Mouse (Mus musculus): ENCODE data around the gene Klhl40. TPM values are rescaled to one million over a fixed set of nuclear protein-coding genes. Genes with fewer than 3 reads are reported as not detected.
A peak's percentile ranks its signal among the peaks of the same experiment; 100 is the strongest.

The Klhl40 gene
- polyA plus RNA-seq, 1 experiment, result not detected

DNA sequence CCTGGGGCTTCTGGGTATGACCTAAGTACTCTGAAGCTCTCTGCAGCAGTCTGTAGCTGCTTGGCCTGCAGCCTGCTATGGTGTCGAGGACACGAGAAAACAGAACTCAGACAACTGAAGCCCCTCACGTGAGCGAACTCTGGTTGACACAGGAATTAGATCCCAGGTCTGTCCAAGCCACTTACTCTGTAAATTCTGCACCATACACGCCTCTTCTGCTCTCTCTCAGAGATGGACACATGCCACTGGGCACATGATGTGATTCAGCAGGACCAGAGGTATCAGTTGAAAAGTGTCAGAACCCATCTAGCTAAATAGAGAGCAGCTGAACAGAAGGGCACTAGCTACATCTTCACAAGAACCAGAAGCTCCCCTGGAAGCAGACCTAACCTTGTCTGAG is 5.0 kb upstream of the Klhl40 start:
- TF ChIP-seq EP300 (IDR thresholded peaks at IDR 0.05; ENCODE audit: insufficient read depth, low read depth, low read length) (no peak), CTCF (IDR thresholded peaks at IDR 0.05; ENCODE audit: low read depth, low read length) (no peak), POLR2A (IDR thresholded peaks at IDR 0.05; ENCODE audit: insufficient read depth, low read length) (no peak)
- H3K27ac ChIP-seq (ENCODE audit: insufficient read depth, low read length), result no peak overlapping the region
- no peak overlapping the region for H3K9ac ChIP-seq (ENCODE audit: low read depth, poor library complexity, severe bottlenecking)
- H3K4me3 ChIP-seq (ENCODE audit: low read depth, low read length), result no peak overlapping the region
- peaks cover 7% of the 10 kb centered on the region; the same call in 1 of the 2 replicates for H3K27me3 ChIP-seq (ENCODE audit: control insufficient read depth, insufficient read depth, low read length, poor library complexity, severe bottlenecking)
- no peaks in the 10 kb centered on the region for H3K4me1 ChIP-seq (ENCODE audit: control insufficient read depth, insufficient read depth, low read length)
- no peaks in the 10 kb centered on the region for H3K9me3 ChIP-seq (replicated peaks; ENCODE audit: control insufficient read depth, insufficient read depth, low read length, poor library complexity, severe bottlenecking)
- H3K36me3 ChIP-seq (ENCODE audit: control insufficient read depth, insufficient read depth, low read length, poor library complexity, severe bottlenecking), result no peaks in the 10 kb centered on the region

DNA sequence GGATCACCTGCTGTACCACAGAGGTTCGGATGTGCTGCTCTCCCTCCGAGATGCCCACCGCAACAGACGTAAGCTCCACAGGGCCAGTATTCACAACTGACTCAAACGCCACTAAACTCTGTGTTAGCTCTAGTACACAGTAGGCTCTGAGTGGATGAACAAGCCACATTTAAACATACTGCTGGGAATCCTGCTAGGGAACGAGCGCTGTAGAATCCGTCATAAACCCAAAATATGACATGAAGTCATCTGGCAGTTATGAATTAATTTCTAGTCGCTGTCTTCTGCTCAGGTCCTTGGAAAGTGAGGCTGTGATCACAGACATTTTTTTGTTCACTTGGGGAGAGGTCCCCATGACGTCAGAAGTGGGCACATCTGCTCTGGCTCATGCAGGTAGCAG is 1.5 kb upstream of the Klhl40 start:
- Histone ChIP-seq H3K27me3 (ENCODE audit: control insufficient read depth, insufficient read depth, low read length, poor library complexity, severe bottlenecking) (peaks cover 7% of the 10 kb centered on the region; the same call in 1 of the 2 replicates), H3K4me1 (ENCODE audit: control insufficient read depth, insufficient read depth, low read length) (no peaks in the 10 kb centered on the region), H3K9me3 (replicated peaks; ENCODE audit: control insufficient read depth, insufficient read depth, low read length, poor library complexity, severe bottlenecking) (no peaks in the 10 kb centered on the region), H3K36me3 (ENCODE audit: control insufficient read depth, insufficient read depth, low read length, poor library complexity, severe bottlenecking) (no peaks in the 10 kb centered on the region), H3K27ac (ENCODE audit: insufficient read depth, low read length) (no peak overlapping the region), H3K9ac (ENCODE audit: low read depth, poor library complexity, severe bottlenecking) (no peak overlapping the region), H3K4me3 (ENCODE audit: low read depth, low read length) (no peak overlapping the region)
- no peak for TF ChIP-seq CTCF (IDR thresholded peaks at IDR 0.05; ENCODE audit: low read depth, low read length)
- TF ChIP-seq POLR2A (IDR thresholded peaks at IDR 0.05; ENCODE audit: insufficient read depth, low read length), result no peak
- no peak for TF ChIP-seq EP300 (IDR thresholded peaks at IDR 0.05; ENCODE audit: insufficient read depth, low read depth, low read length)

GRCm38 (mm10) chr9:121776511-121776910 is 896 bp upstream of the Klhl40 start:
- Histone ChIP-seq H3K36me3 (ENCODE audit: control insufficient read depth, insufficient read depth, low read length, poor library complexity, severe bottlenecking) (no peaks in the 10 kb centered on the region), H3K4me3 (ENCODE audit: low read depth, low read length) (no peak overlapping the region), H3K27me3 (ENCODE audit: control insufficient read depth, insufficient read depth, low read length, poor library complexity, severe bottlenecking) (peaks cover 7% of the 10 kb centered on the region; the same call in 1 of the 2 replicates), H3K9me3 (replicated peaks; ENCODE audit: control insufficient read depth, insufficient read depth, low read length, poor library complexity, severe bottlenecking) (no peaks in the 10 kb centered on the region), H3K27ac (ENCODE audit: insufficient read depth, low read length) (no peak overlapping the region), H3K9ac (ENCODE audit: low read depth, poor library complexity, severe bottlenecking) (no peak overlapping the region), H3K4me1 (ENCODE audit: control insufficient read depth, insufficient read depth, low read length) (no peaks in the 10 kb centered on the region)
- TF ChIP-seq POLR2A (IDR thresholded peaks at IDR 0.05; ENCODE audit: insufficient read depth, low read length) (no peak), EP300 (IDR thresholded peaks at IDR 0.05; ENCODE audit: insufficient read depth, low read depth, low read length) (no peak), CTCF (IDR thresholded peaks at IDR 0.05; ENCODE audit: low read depth, low read length) (no peak)

GRCm38 (mm10) chr9:121778066-121778624 is 738 bp downstream of the Klhl40 start:
- Histone ChIP-seq H3K9ac (ENCODE audit: low read depth, poor library complexity, severe bottlenecking) (no peak overlapping the region; the same call in 1 of the 2 replicates), H3K27ac (ENCODE audit: insufficient read depth, low read length) (no peak overlapping the region), H3K27me3 (ENCODE audit: control insufficient read depth, insufficient read depth, low read length, poor library complexity, severe bottlenecking) (peaks cover 7% of the 10 kb centered on the region; the same call in 1 of the 2 replicates), H3K4me1 (ENCODE audit: control insufficient read depth, insufficient read depth, low read length) (no peaks in the 10 kb centered on the region), H3K36me3 (ENCODE audit: control insufficient read depth, insufficient read depth, low read length, poor library complexity, severe bottlenecking) (no peaks in the 10 kb centered on the region), H3K4me3 (ENCODE audit: low read depth, low read length) (peak overlapping the region; percentile 54), H3K9me3 (replicated peaks; ENCODE audit: control insufficient read depth, insufficient read depth, low read length, poor library complexity, severe bottlenecking) (no peaks in the 10 kb centered on the region)
- no peak for TF ChIP-seq POLR2A (IDR thresholded peaks at IDR 0.05; ENCODE audit: insufficient read depth, low read length)
- no peak for TF ChIP-seq EP300 (IDR thresholded peaks at IDR 0.05; ENCODE audit: insufficient read depth, low read depth, low read length)
- no peak for TF ChIP-seq CTCF (IDR thresholded peaks at IDR 0.05; ENCODE audit: low read depth, low read length)

GRCm38 (mm10) chr9:121784801-121785200 is 7.4 kb downstream of the Klhl40 start:
- no peak overlapping the region for H3K4me3 ChIP-seq (ENCODE audit: low read depth, low read length)
- no peaks in the 10 kb centered on the region for H3K36me3 ChIP-seq (ENCODE audit: control insufficient read depth, insufficient read depth, low read length, poor library complexity, severe bottlenecking)
- no peak overlapping the region for H3K9ac ChIP-seq (ENCODE audit: low read depth, poor library complexity, severe bottlenecking)
- H3K27me3 ChIP-seq (ENCODE audit: control insufficient read depth, insufficient read depth, low read length, poor library complexity, severe bottlenecking), result no peaks in the 10 kb centered on the region
- H3K4me1 ChIP-seq (ENCODE audit: control insufficient read depth, insufficient read depth, low read length), result no peaks in the 10 kb centered on the region
- H3K27ac ChIP-seq (ENCODE audit: insufficient read depth, low read length), result no peak overlapping the region
- TF ChIP-seq CTCF (IDR thresholded peaks at IDR 0.05; ENCODE audit: low read depth, low read length) (no peak), EP300 (IDR thresholded peaks at IDR 0.05; ENCODE audit: insufficient read depth, low read depth, low read length) (no peak), POLR2A (IDR thresholded peaks at IDR 0.05; ENCODE audit: insufficient read depth, low read length) (no peak)
- no peaks in the 10 kb centered on the region for H3K9me3 ChIP-seq (replicated peaks; ENCODE audit: control insufficient read depth, insufficient read depth, low read length, poor library complexity, severe bottlenecking)

GRCm38 (mm10) chr9:121785261-121785660 is 7.9 kb downstream of the Klhl40 start:
- H3K27me3 ChIP-seq (ENCODE audit: control insufficient read depth, insufficient read depth, low read length, poor library complexity, severe bottlenecking), result no peaks in the 10 kb centered on the region
- H3K36me3 ChIP-seq (ENCODE audit: control insufficient read depth, insufficient read depth, low read length, poor library complexity, severe bottlenecking), result no peaks in the 10 kb centered on the region
- no peak for TF ChIP-seq CTCF (IDR thresholded peaks at IDR 0.05; ENCODE audit: low read depth, low read length)
- no peak for TF ChIP-seq EP300 (IDR thresholded peaks at IDR 0.05; ENCODE audit: insufficient read depth, low read depth, low read length)
- no peak for TF ChIP-seq POLR2A (IDR thresholded peaks at IDR 0.05; ENCODE audit: insufficient read depth, low read length)
- H3K27ac ChIP-seq (ENCODE audit: insufficient read depth, low read length), result no peak overlapping the region
- H3K4me3 ChIP-seq (ENCODE audit: low read depth, low read length), result no peak overlapping the region
- no peaks in the 10 kb centered on the region for H3K9me3 ChIP-seq (replicated peaks; ENCODE audit: control insufficient read depth, insufficient read depth, low read length, poor library complexity, severe bottlenecking)
- no peaks in the 10 kb centered on the region for H3K4me1 ChIP-seq (ENCODE audit: control insufficient read depth, insufficient read depth, low read length)
- no peak overlapping the region for H3K9ac ChIP-seq (ENCODE audit: low read depth, poor library complexity, severe bottlenecking)

All from ES-Bruce4 (cell line).